Mouse (Mus musculus) liver, embryonic 14.5 days (tissue): ENCODE data around the gene Dpysl5. TPM values are rescaled to one million over a fixed set of nuclear protein-coding genes. Genes with fewer than 3 reads are reported as not detected.

Experiments used
- ATAC-seq: fragments of 200-750 bp; cut with Nextera tagmentation; 2 replicates; pipeline ENCODE4 v1.8.0; 2017; ENCODE audit warnings: moderate number of reproducible peaks, mild to moderate bottlenecking, moderate library complexity; ENCODE audit not compliant: insufficient read depth
- DNase-seq, 3 experiments: peaks; one replicate each; pipeline ENCODE4 v3.0.0-alpha.2; 2012 to 2013; ENCODE audit warnings: low read depth in 3 of 3, low spot score in 3 of 3
- H3K27ac ChIP-seq: fragments of 300-500 bp; sonication (generic); 2 replicates; pipeline ENCODE4 v1.5.1; 2014; ENCODE audit warnings: moderate library complexity, mild to moderate bottlenecking, control low read depth, inconsistent platforms
- H3K27me3 ChIP-seq: fragments of 300-500 bp; sonication (generic); 2 replicates; pipeline ENCODE4 v1.6.1; 2014; ENCODE audit warnings: mild to moderate bottlenecking, low read length, moderate library complexity; ENCODE audit not compliant: control insufficient read depth, insufficient read depth
- H3K36me3 ChIP-seq: fragments of 300-500 bp; sonication (generic); replicated peaks from 2 replicates; pipeline ENCODE4 v1.6.1; 2014; ENCODE audit warnings: low read depth; ENCODE audit not compliant: control insufficient read depth, insufficient read depth
- H3K4me1 ChIP-seq, 2 experiments: fragments of 200-500 bp in 1 of 2; fragments of 300-500 bp in 1 of 2; sonication (generic) in 1 of 2; replicated peaks; 2 replicates each; pipeline ENCODE4 v1.6.1; 2012 to 2014; ENCODE audit warnings: antibody characterized with exemption in 1 of 2, inconsistent platforms in 1 of 2, low read length in 1 of 2; ENCODE audit not compliant: control insufficient read depth in 2 of 2, insufficient read depth in 2 of 2
- H3K4me2 ChIP-seq: fragments of 300-500 bp; sonication (generic); 2 replicates; pipeline ENCODE4 v1.6.1; 2014; ENCODE audit warnings: low read depth, mild to moderate bottlenecking, control low read depth, moderate library complexity
- H3K4me3 ChIP-seq, 2 experiments: fragments of 200-500 bp in 1 of 2; fragments of 300-500 bp in 1 of 2; sonication (generic) in 1 of 2; 2 replicates each; pipeline ENCODE4 v1.5.1; 2012 to 2014; ENCODE audit warnings: low read depth in 2 of 2, low read length in 2 of 2, mild to moderate bottlenecking in 2 of 2, control low read depth in 1 of 2, inconsistent platforms in 1 of 2, moderate library complexity in 1 of 2; ENCODE audit not compliant: insufficient read depth in 1 of 2
- H3K9ac ChIP-seq: fragments of 300-500 bp; sonication (generic); replicated peaks from 2 replicates; pipeline ENCODE4 v1.6.1; 2014; ENCODE audit warnings: mild to moderate bottlenecking, control low read depth, moderate library complexity
- H3K9me3 ChIP-seq: fragments of 300-500 bp; sonication (generic); 2 replicates; pipeline ENCODE4 v1.6.1; 2016; ENCODE audit warnings: low read length, mixed read lengths; ENCODE audit not compliant: control insufficient read depth
- CTCF ChIP-seq: IDR thresholded peaks from 2 replicates; pipeline ENCODE4 v1.5.1; 2016; ENCODE audit warnings: antibody characterized with exemption, low read depth, control low read depth
- EP300 ChIP-seq: IDR thresholded peaks from 2 replicates; pipeline ENCODE4 v1.6.1; 2016; ENCODE audit warnings: antibody characterized with exemption, low read depth
- WGBS: fragments of 180-500 bp; shearing (Covaris S2); extraction: QIAGEN DNeasy Blood & Tissue Kit; methylation state at CpG from one replicate; pipeline ENCODE4 v1.1.7; 2014; ENCODE audit not compliant: insufficient replicate concordance; 5-methylcytosine and 5-hydroxymethylcytosine counted together
- polyA plus RNA-seq, 2 experiments: library from polyadenylated mRNA; depleted of rRNA in 1 of 2; stranded (reverse) in 1 of 2; unstranded in 1 of 2; fragments of >200 nt; fragmentation: Nextera tagmentation in 1 of 2; extraction: Ambion mirVana in 1 of 2; gene quantifications; 2 replicates each; pipeline versions ENCODE4 v1.2.1 to v1.2.3; 2012 to 2014

Dpysl5 gene
- 0.15 and 0.49 TPM in 2 replicates for polyA plus RNA-seq (2012; rRNA removed)
- 0.10 and 0.23 TPM in 2 replicates for polyA plus RNA-seq (2014; fragmentation: Nextera tagmentation; extraction: Ambion mirVana)

DNA sequence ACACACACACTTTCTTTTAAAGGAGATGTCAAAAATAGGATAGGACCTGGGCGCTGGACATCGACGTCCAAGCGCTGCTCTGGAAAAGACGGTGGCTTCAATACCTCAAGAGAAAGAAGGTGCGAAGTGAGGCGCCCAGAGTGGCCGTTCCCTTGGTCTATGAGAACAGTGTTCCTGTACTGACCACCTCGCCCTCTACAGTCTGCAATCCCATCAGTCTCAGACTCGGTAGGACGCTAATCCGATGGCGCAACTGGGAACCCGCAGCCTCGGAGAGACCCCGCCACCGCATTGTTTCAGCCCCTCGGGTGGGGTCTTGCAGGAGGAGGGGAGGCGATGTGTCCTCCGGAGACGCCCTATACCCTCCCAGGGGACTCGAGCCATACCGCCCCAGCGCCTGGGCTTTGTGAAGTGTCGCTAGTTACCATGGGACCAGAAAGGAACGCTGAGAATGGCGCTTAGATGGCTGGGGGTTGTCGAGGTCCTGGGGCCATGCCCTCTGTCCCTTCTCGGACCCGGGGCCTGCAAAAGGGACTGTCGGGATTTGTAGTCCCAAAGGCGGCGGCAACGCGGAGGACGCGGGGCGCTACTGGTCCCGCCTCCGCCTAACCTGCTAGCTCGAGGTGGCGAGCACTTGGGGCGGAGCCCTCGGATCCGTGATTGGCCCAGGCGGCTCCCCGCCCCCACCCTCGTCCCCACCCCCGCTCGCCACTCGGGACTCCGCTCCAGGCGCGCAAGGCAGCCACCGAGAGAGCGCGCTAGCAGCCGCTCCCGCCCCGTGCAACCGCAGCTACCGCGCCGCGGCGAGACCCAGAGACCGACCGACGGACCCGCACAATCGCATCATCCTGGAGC is at the start of gene Dpysl5:
Dpysl5 (plus strand) TSS at position 418 of the 855 bp plus-strand sequence.
- Histone ChIP-seq H3K27ac (no peak within 1 kb of the TSS), H3K27me3 (peaks cover 52% of the 10 kb centered on the region), H3K9ac (no peak within 1 kb of the TSS), H3K4me2 (peak within 1 kb of the TSS; percentile 65), H3K9me3 (no peaks in the 10 kb centered on the region), H3K4me3 (peak within 1 kb of the TSS; percentile 45 to 46), H3K36me3 (no peaks in the 10 kb centered on the region), H3K4me1 (no peaks in the 10 kb centered on the region)
- DNase-seq (peak; percentile 23 to 40 (median 29)), ATAC-seq (peak; percentile 80)
- TF ChIP-seq CTCF, result no peak
- TF ChIP-seq EP300, result no peak
- WGBS, result 1% methylated on average over 63 of the region's 71 CpGs

GRCm38 (mm10) chr5:30665360-30665759 is 46.0 kb upstream of the Dpysl5 start:
- 66% methylated on average over 9 of the region's 9 CpGs for WGBS
- no peaks in the 10 kb centered on the region for H3K27me3 ChIP-seq
- no peak overlapping the region for H3K4me3 ChIP-seq
- no peak overlapping the region for H3K9ac ChIP-seq
- no peak for ATAC-seq
- no peak for DNase-seq
- no peak overlapping the region for H3K27ac ChIP-seq
- H3K4me1 ChIP-seq, result peaks cover 16 to 27% of the 10 kb centered on the region in 2 experiments
- no peaks in the 10 kb centered on the region for H3K9me3 ChIP-seq
- TF ChIP-seq EP300 (no peak), CTCF (no peak)
- H3K4me2 ChIP-seq, result no peak overlapping the region
- peaks cover 20% of the 10 kb centered on the region for H3K36me3 ChIP-seq

GRCm38 (mm10) chr5:30665968-30666367 is 45.4 kb upstream of the Dpysl5 start:
- 33% methylated on average over 6 of the region's 6 CpGs for WGBS
- TF ChIP-seq CTCF, result no peak
- TF ChIP-seq EP300, result no peak
- no peaks in the 10 kb centered on the region for H3K27me3 ChIP-seq
- peak overlapping the region; percentile 78 for H3K27ac ChIP-seq
- ATAC-seq, result no peak
- H3K4me1 ChIP-seq, result peaks cover 16 to 27% of the 10 kb centered on the region in 2 experiments
- H3K4me2 ChIP-seq, result peak overlapping the region; percentile 82
- DNase-seq, result no peak
- peak overlapping the region; percentile 85 for H3K9ac ChIP-seq
- no peaks in the 10 kb centered on the region for H3K9me3 ChIP-seq
- peak overlapping the region; percentile 97 to 98 for H3K4me3 ChIP-seq
- peaks cover 26% of the 10 kb centered on the region for H3K36me3 ChIP-seq

GRCm38 (mm10) chr5:30666391-30667195 is 44.8 kb upstream of the Dpysl5 start, which contains the start of gene Cenpa:
Gene Cenpa, plus strand, starts transcription at chr5:30666777.
- no peaks in the 10 kb centered on the region for H3K27me3 ChIP-seq
- peak within 1 kb of the TSS; percentile 97 to 98 for H3K4me3 ChIP-seq
- peak within 1 kb of the TSS; percentile 98 for H3K9ac ChIP-seq
- peaks cover 16 to 27% of the 10 kb centered on the region in 2 experiments for H3K4me1 ChIP-seq
- H3K9me3 ChIP-seq, result no peaks in the 10 kb centered on the region
- peak within 1 kb of the TSS; percentile 78 for H3K27ac ChIP-seq
- peak; percentile 95 to 97 (median 95) for DNase-seq
- TF ChIP-seq CTCF, result no peak
- no peak for TF ChIP-seq EP300
- H3K4me2 ChIP-seq, result peak within 1 kb of the TSS; percentile 82
- WGBS, result under 1% methylated on average over 40 of the region's 40 CpGs
- H3K36me3 ChIP-seq, result peaks cover 33% of the 10 kb centered on the region
- ATAC-seq, result peak; percentile 93

GRCm38 (mm10) chr5:30667215-30667614 is 44.1 kb upstream of the Dpysl5 start:
- Histone ChIP-seq H3K9ac (peak overlapping the region; percentile 98), H3K4me2 (peak overlapping the region; percentile 82), H3K36me3 (peaks cover 39% of the 10 kb centered on the region), H3K27me3 (no peaks in the 10 kb centered on the region), H3K27ac (peak overlapping the region; percentile 74), H3K4me3 (peak overlapping the region; percentile 97 to 98), H3K4me1 (peaks cover 16 to 27% of the 10 kb centered on the region in 2 experiments), H3K9me3 (no peaks in the 10 kb centered on the region)
- no peak for DNase-seq
- under 1% methylated on average over 13 of the region's 13 CpGs for WGBS
- TF ChIP-seq EP300 (no peak), CTCF (no peak)
- no peak for ATAC-seq
